Mouse (Mus musculus) C2C12 (cell line): ENCODE results near the gene Pkib. TPM values are rescaled to one million over a fixed set of nuclear protein-coding genes. Genes with fewer than 3 reads are reported as not detected.

Experiments used
- H3K27me3 ChIP-seq: one replicate; pipeline ENCODE4 v1.6.1; 2011; ENCODE audit not compliant: control insufficient read depth, insufficient read depth, insufficient read length
- H3K36me3 ChIP-seq: one replicate; pipeline ENCODE4 v1.6.1; 2011; ENCODE audit not compliant: control insufficient read depth, insufficient read depth
- H3K4me3 ChIP-seq: one replicate; pipeline ENCODE4 v1.5.1; 2011; ENCODE audit warnings: mild to moderate bottlenecking, control low read depth; ENCODE audit not compliant: poor library complexity, insufficient read depth, severe bottlenecking
- H3K79me2 ChIP-seq: one replicate; pipeline ENCODE4 v1.6.1; 2011; ENCODE audit not compliant: control insufficient read depth, insufficient read depth
- H3K79me3 ChIP-seq: one replicate; pipeline ENCODE4 v1.6.1; 2011; ENCODE audit warnings: low read depth, control low read depth
- H3ac ChIP-seq: one replicate; pipeline ENCODE3; 2011; ENCODE audit warnings: low read depth; ENCODE audit not compliant: control insufficient read depth, insufficient read length
- CEBPB ChIP-seq: IDR thresholded peaks from one replicate; pipeline ENCODE4 v1.6.1; 2011; ENCODE audit warnings: low read depth, mild to moderate bottlenecking, control low read depth, moderate library complexity
- CTCF ChIP-seq: IDR thresholded peaks from one replicate; pipeline ENCODE4 v1.5.1; 2011; ENCODE audit not compliant: control insufficient read depth, insufficient read depth, insufficient read length
- FOSL1 ChIP-seq: IDR thresholded peaks from one replicate; pipeline ENCODE4 v1.8.0; 2011; ENCODE audit warnings: mild to moderate bottlenecking, low read length; ENCODE audit not compliant: poor library complexity, insufficient read depth, severe bottlenecking
- MAX ChIP-seq: IDR thresholded peaks from one replicate; pipeline ENCODE4 v1.6.1; 2011; ENCODE audit warnings: mild to moderate bottlenecking, control low read depth
- MYOD1 ChIP-seq: IDR thresholded peaks from one replicate; pipeline ENCODE4 v1.6.1; 2011; ENCODE audit warnings: low read depth; ENCODE audit not compliant: control insufficient read depth, insufficient read length
- MYOG ChIP-seq: IDR thresholded peaks from one replicate; pipeline ENCODE4 v1.6.1; 2011; ENCODE audit not compliant: control insufficient read depth, insufficient read length; ENCODE audit errors: extremely low read depth
- USF1 ChIP-seq: IDR thresholded peaks from one replicate; pipeline ENCODE4 v1.6.1; 2011; ENCODE audit warnings: low read depth, mild to moderate bottlenecking, control low read depth, moderate library complexity
- polyA plus RNA-seq: library from polyadenylated mRNA; unstranded; fragments of >200 nt; fragmentation: generic; extraction: Trizol; gene quantifications from one replicate; pipeline ENCODE4 v1.2.1, GENCODE M21; 2012; ENCODE audit warnings: missing spikeins

Pkib gene
- polyA plus RNA-seq, 1 experiment: not detected

- Histone ChIP-seq H3ac (no peak overlapping the region), H3K27me3 (no peaks in the 10 kb centered on the region), H3K79me3 (no peaks in the 10 kb centered on the region), H3K79me2 (no peaks in the 10 kb centered on the region), H3K4me3 (no peak overlapping the region), H3K36me3 (no peaks in the 10 kb centered on the region)
- TF ChIP-seq CTCF (no peak), MAX (no peak), MYOD1 (no peak), USF1 (no peak), MYOG (no peak), FOSL1 (no peak), CEBPB (no peak)
These were observed 151.7 kb downstream of the Pkib start for GRCm38 (mm10) chr10:57783289-57784130.

GRCm38 (mm10) chr10:57784131-57784875 is 152.5 kb downstream of the Pkib start:
- H3K4me3 ChIP-seq: no peak overlapping the region
- no peak overlapping the region for H3ac ChIP-seq
- H3K27me3 ChIP-seq: no peaks in the 10 kb centered on the region
- no peaks in the 10 kb centered on the region for H3K79me2 ChIP-seq
- no peaks in the 10 kb centered on the region for H3K79me3 ChIP-seq
- no peak for TF ChIP-seq FOSL1
- no peak for TF ChIP-seq USF1
- TF ChIP-seq CTCF: no peak
- TF ChIP-seq MYOG: no peak
- TF ChIP-seq CEBPB: no peak
- TF ChIP-seq MAX: no peak
- TF ChIP-seq MYOD1: no peak
- no peaks in the 10 kb centered on the region for H3K36me3 ChIP-seq

GRCm38 (mm10) chr10:57784876-57785150 is 153.0 kb downstream of the Pkib start, which contains the start of gene Fabp7:
Gene Fabp7 (plus strand): TSS chr10:57784881.
- Histone ChIP-seq H3ac (no peak within 1 kb of the TSS), H3K4me3 (no peak within 1 kb of the TSS), H3K36me3 (no peaks in the 10 kb centered on the region), H3K79me3 (no peaks in the 10 kb centered on the region), H3K79me2 (no peaks in the 10 kb centered on the region), H3K27me3 (no peaks in the 10 kb centered on the region)
- TF ChIP-seq CTCF (no peak), MYOG (no peak), USF1 (no peak), CEBPB (no peak), FOSL1 (no peak), MAX (no peak), MYOD1 (no peak)

- no peaks in the 10 kb centered on the region for H3K79me3 ChIP-seq
- no peaks in the 10 kb centered on the region for H3K27me3 ChIP-seq
- H3K4me3 ChIP-seq: no peak overlapping the region
- no peaks in the 10 kb centered on the region for H3K79me2 ChIP-seq
- no peak for TF ChIP-seq MYOG
- H3ac ChIP-seq: no peak overlapping the region
- H3K36me3 ChIP-seq: no peaks in the 10 kb centered on the region
These were observed 153.8 kb downstream of the Pkib start for GRCm38 (mm10) chr10:57785552-57785951.

Other genes starting within 250 kb of the Pkib start
- gene Hsf2, start 145.6 kb upstream of the Pkib start, polyA plus RNA-seq: 8.2 TPM
- gene Serinc1, start 99.5 kb upstream of the Pkib start, polyA plus RNA-seq: 46.7 TPM
- 3.9 TPM for gene Fabp7, start 152.9 kb downstream of the Pkib start, polyA plus RNA-seq
- 3.8 TPM for gene Smpdl3a, start 162.4 kb downstream of the Pkib start, polyA plus RNA-seq